In the genomic region with DNA sequence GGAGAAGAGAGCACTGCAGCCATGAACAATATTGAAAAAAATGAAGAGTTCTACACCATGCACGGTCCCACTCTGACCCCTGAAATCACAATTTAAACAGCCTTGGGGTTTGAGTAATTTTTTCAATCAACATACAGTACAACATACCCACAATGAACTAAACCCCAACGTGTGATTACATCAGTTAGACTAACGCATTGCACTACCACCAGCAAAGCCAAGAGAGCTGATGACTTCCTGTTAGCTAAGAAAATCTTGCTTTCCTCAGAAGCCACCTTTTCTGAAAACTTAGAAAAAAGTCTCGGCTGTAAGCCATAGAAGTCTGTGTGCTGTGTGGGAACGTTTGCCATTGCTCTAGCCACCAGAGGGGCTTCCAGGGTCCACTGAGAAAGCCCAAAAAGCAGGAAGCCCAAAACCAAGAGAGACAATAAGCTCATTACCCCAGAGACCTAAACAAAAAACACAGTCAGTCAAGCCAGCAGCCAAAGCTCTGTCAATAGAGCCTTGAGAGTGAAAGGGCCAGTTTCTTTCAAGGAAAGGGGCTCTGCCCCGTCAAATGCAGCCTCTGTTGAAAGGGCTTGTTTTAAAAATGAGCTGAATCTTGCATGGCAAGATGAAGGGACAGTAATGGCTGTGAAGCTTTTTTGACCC, we compare ENCODE assay signal across 11 mouse cellular contexts. TPM values are rescaled to one million over a fixed set of nuclear protein-coding genes. Genes with fewer than 3 reads are reported as not detected.
DNase-seq lines count a peak whose midpoint lies in the region; ATAC-seq lines count a peak whose summit lies in the region.
"Had no signal": no experiment of that assay in that cellular context is flagged by ENCODE, and none has a peak within 500 bp of the region (broad histone marks: within the 10 kb centered on the region; RNA-seq: fewer than 3 reads in every experiment).

No protein-coding gene starts in this region.

- no peaks in the 10 kb centered on the region for H3K27me3 ChIP-seq in liver, embryonic 12.5 days (replicated peaks)
- no peaks in the 10 kb centered on the region for H3K27me3 ChIP-seq in liver, embryonic 11.5 days (replicated peaks; ENCODE audit: control insufficient read depth, insufficient read depth, low read length)
- no peaks in the 10 kb centered on the region for H3K27me3 ChIP-seq in hindbrain, embryonic 13.5 days

- H3K4me1 ChIP-seq in liver, embryonic 12.5 days = peaks cover 67% of the 10 kb centered on the region
- peaks cover 20% of the 10 kb centered on the region for H3K4me1 ChIP-seq in liver, embryonic 11.5 days (replicated peaks; ENCODE audit: control insufficient read depth, insufficient read depth, low read length)
- H3K4me1 ChIP-seq in brown adipose tissue, adult 24 weeks (ENCODE audit: control insufficient read depth, insufficient read depth, insufficient read length, low read length) = peaks cover 21% of the 10 kb centered on the region
- peaks cover 34% of the 10 kb centered on the region for H3K4me1 ChIP-seq in hindbrain, embryonic 13.5 days (replicated peaks)

- no peak overlapping the region for H3K4me3 ChIP-seq in liver, embryonic 12.5 days
- H3K4me3 ChIP-seq in liver, embryonic 11.5 days (ENCODE audit: low read depth, low read length) = no peak overlapping the region
- H3K4me3 ChIP-seq in brown adipose tissue, adult 24 weeks (ENCODE audit: insufficient read depth, low read depth, low read length) = no peak overlapping the region
- H3K4me3 ChIP-seq in hindbrain, embryonic 13.5 days = no peak overlapping the region
- H3K4me3 ChIP-seq: myocyte had no signal

- no peak for DNase-seq in liver, embryonic 11.5 days (ENCODE audit: low spot score)
- DNase-seq in naive thymus-derived CD4-positive, alpha-beta T cell, adult 2 months (ENCODE audit: low read depth) = peak; percentile 61
- DNase-seq in left cerebral cortex, postnatal 4 days = no peak
- DNase-seq in adrenal gland, adult 8-10 months = no peak
- DNase-seq in ovary, postnatal 36 days (ENCODE audit: low spot score) = no peak
- DNase-seq: kidney, adult 8-10 months had no signal

- H3K4me2 ChIP-seq in liver, embryonic 12.5 days = no peak overlapping the region
- no peak overlapping the region for H3K4me2 ChIP-seq in liver, embryonic 11.5 days
- peak overlapping the region; percentile 19; the same call in 1 of the 2 replicates for H3K4me2 ChIP-seq in hindbrain, embryonic 13.5 days

- H3K27ac ChIP-seq in liver, embryonic 12.5 days = peak overlapping the region; percentile 43; the same call in 1 of the 2 replicates
- H3K27ac ChIP-seq in liver, embryonic 11.5 days (ENCODE audit: low read depth, low read length) = no peak overlapping the region
- H3K27ac ChIP-seq in brown adipose tissue, adult 24 weeks (replicated peaks; ENCODE audit: low read depth, low read length) = peak overlapping the region; percentile 62
- H3K27ac ChIP-seq in hindbrain, embryonic 13.5 days = peak overlapping the region; percentile 84

- peaks cover 13% of the 10 kb centered on the region; the same call in 1 of the 2 replicates for H3K36me3 ChIP-seq in liver, embryonic 12.5 days
- H3K36me3 ChIP-seq in liver, embryonic 11.5 days (ENCODE audit: control insufficient read depth, insufficient read depth, low read length) = no peaks in the 10 kb centered on the region
- H3K36me3 ChIP-seq in hindbrain, embryonic 13.5 days = no peaks in the 10 kb centered on the region

- no peak for ATAC-seq in liver, embryonic 12.5 days
- ATAC-seq in liver, embryonic 11.5 days (replicated peaks; ENCODE audit: low FRiP score) = no peak
- no peak for ATAC-seq in hindbrain, embryonic 13.5 days (ENCODE audit: low FRiP score)

- intact Hi-C loops in left cerebral cortex, postnatal 4 days (cut with DNase I) = no loop called here

- H3K9me3 ChIP-seq in liver, embryonic 12.5 days (replicated peaks) = 0 out of 2 replicates have a peak, but pooled peaks cover 4% of the 10 kb centered on the region
- H3K9me3 ChIP-seq in liver, embryonic 11.5 days (ENCODE audit: control insufficient read depth, low read length) = no peaks in the 10 kb centered on the region
- H3K9me3 ChIP-seq in hindbrain, embryonic 13.5 days = no peaks in the 10 kb centered on the region
- H3K9me3 ChIP-seq: G1E had no signal

- H3K9ac ChIP-seq in liver, embryonic 12.5 days = no peak overlapping the region
- H3K9ac ChIP-seq in liver, embryonic 11.5 days (ENCODE audit: low read depth, low read length) = no peak overlapping the region
- H3K9ac ChIP-seq in hindbrain, embryonic 13.5 days = no peak overlapping the region

- WGBS in liver, embryonic 12.5 days (ENCODE audit: insufficient replicate concordance) = 43% methylated on average over 6 of the region's 6 CpGs
- 48% methylated on average over 6 of the region's 6 CpGs for WGBS in liver, embryonic 11.5 days
- WGBS in hindbrain, embryonic 13.5 days = 27% methylated on average over 6 of the region's 6 CpGs

RNA-seq across cellular contexts. Expression of a gene that starts 31.4 kb away (rescaled TPM):
- 39.4 and 42.2 TPM in 2 replicates for polyA plus RNA-seq in liver, embryonic 12.5 days (2016; fragmentation: Nextera tagmentation; extraction: Ambion mirVana)
- 43.1 and 44.3 TPM in 2 replicates for polyA plus RNA-seq in liver, embryonic 11.5 days (2014; fragmentation: Nextera tagmentation; extraction: Ambion mirVana)
- 8.2 and 8.9 TPM in 2 replicates for polyA plus RNA-seq in brown adipose tissue, adult 24 weeks (2012; ENCODE audit: insufficient read depth, insufficient read length, missing spikeins)
- polyA plus RNA-seq in hindbrain, embryonic 13.5 days (2015; fragmentation: Nextera tagmentation; extraction: Ambion mirVana) = 37.6 and 38.4 TPM in 2 replicates
- 10 to 100 TPM; 27.5 to 30.0 TPM for total RNA-seq in left cerebral cortex, postnatal 4 days (2021)
- total RNA-seq in adrenal gland, adult 8-10 months (2022) = 10 to 100 TPM; 15.3 to 30.9 (median 23.9) TPM

RNA-seq across cellular contexts. Expression of a gene that starts 53.6 kb away (rescaled TPM):
- polyA plus RNA-seq in liver, embryonic 12.5 days (2016; fragmentation: Nextera tagmentation; extraction: Ambion mirVana) = 0.87 and 1.3 TPM in 2 replicates
- 1.6 and 2.0 TPM in 2 replicates for polyA plus RNA-seq in liver, embryonic 11.5 days (2014; fragmentation: Nextera tagmentation; extraction: Ambion mirVana)
- 0.24 and 0.42 TPM in 2 replicates for polyA plus RNA-seq in brown adipose tissue, adult 24 weeks (2012; ENCODE audit: insufficient read depth, insufficient read length, missing spikeins)
- polyA plus RNA-seq in hindbrain, embryonic 13.5 days (2015; fragmentation: Nextera tagmentation; extraction: Ambion mirVana) = 4.0 and 5.4 TPM in 2 replicates
- 1 to 10 TPM; 4.6 to 4.8 TPM for total RNA-seq in left cerebral cortex, postnatal 4 days (2021)
- total RNA-seq in adrenal gland, adult 8-10 months (2022) = 10 to 100 TPM in 1 of 4 experiments, 1 to 10 TPM in 3; 7.1 to 10.7 (median 8.0) TPM
- polyA plus RNA-seq: G1E had no signal

RNA-seq across cellular contexts. Expression of a gene that starts 57.8 kb away (rescaled TPM):
- polyA plus RNA-seq in liver, embryonic 12.5 days (2016; fragmentation: Nextera tagmentation; extraction: Ambion mirVana) = 702 and 744 TPM in 2 replicates
- 1,011 and 1,028 TPM in 2 replicates for polyA plus RNA-seq in liver, embryonic 11.5 days (2014; fragmentation: Nextera tagmentation; extraction: Ambion mirVana)
- 582 and 811 TPM in 2 replicates for polyA plus RNA-seq in brown adipose tissue, adult 24 weeks (2012; ENCODE audit: insufficient read depth, insufficient read length, missing spikeins)
- polyA plus RNA-seq in hindbrain, embryonic 13.5 days (2015; fragmentation: Nextera tagmentation; extraction: Ambion mirVana) = 291 and 315 TPM in 2 replicates
- total RNA-seq in left cerebral cortex, postnatal 4 days (2021) = 10 to 100 TPM; 59.1 to 67.5 TPM
- 100 to 1,000 TPM; 240 to 306 (median 275) TPM for total RNA-seq in adrenal gland, adult 8-10 months (2022)
